Mouse (Mus musculus) right cerebral cortex, postnatal 36 days (tissue): ENCODE data around the gene Rrp1.
"Not testable (repeated sequence)": the region's sequence is repeated elsewhere in the genome, so short reads cannot be mapped to it uniquely, and the experiment has no call there.

ENCODE experiments used
- DNase-seq, 2 experiments: peaks; one replicate each; pipeline ENCODE4 v3.0.0; 2022; ENCODE audit warnings: low spot score in 2 of 2, mixed read lengths in 1 of 2

The Rrp1 gene

DNA sequence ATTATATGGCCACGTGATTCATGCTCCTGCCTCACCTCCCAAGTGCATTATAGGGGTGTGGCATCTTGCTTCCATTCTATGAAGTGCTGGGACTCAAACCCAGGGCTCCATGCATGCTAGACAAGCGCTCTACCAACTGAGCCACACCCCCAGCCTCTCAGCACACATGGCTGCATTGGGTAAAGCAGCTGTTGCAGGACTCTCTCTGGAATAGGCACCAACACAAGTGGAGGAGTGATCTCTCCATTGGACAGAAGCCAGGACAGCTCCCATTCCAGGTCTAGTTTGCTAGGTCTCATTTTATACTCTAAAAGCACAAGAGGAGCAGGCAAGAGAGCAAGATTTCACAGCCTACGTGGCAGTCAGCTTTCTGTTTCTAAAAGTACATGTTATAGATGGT lies 29.3 kb downstream of the Rrp1 start:
- no peak for DNase-seq

DNA sequence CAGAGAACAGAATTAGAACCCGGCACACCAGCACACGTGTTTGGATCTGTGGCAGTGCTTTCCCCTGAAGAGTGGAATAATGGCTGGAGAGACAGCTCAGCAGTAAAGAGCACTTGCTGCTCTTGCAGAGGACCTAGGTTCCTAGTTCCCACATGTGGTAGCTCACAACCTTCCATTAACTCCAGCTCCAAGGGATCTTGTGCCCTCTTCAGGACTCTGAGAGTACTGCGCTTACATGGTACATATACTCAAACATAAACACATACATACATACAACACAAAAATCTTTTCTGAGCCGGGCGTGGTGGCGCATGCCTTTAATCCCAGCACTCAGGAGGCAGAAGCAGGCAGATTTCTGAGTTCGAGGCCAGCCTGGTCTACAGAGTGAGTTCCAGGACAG lies 34.3 kb downstream of the Rrp1 start:
- no peak for DNase-seq

GRCm38 (mm10) chr10:78372681-78373668 lies 39.9 kb downstream of the Rrp1 start:
- DNase-seq: peak in 1 of 2 experiments; percentile 63

DNA sequence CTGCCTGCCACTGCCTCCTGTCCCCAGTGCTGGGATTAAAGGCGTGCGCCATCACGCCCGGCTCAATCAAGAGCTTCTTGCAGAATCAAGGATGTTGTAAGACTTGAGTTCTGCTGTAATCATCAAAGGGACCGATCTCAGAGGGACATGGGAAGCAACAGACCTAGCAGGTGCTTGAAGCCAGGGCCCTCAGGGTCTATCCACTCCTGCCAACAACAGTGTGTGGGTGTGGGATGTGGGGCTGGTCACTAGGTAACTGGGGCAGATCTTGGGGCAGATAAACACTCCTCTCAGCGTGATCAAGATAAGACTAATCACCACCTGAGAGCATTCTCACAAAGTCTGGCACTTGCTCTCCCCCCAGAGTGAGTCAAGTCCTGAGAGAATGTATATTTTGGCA lies 41.1 kb downstream of the Rrp1 start:
- no peak for DNase-seq

DNA sequence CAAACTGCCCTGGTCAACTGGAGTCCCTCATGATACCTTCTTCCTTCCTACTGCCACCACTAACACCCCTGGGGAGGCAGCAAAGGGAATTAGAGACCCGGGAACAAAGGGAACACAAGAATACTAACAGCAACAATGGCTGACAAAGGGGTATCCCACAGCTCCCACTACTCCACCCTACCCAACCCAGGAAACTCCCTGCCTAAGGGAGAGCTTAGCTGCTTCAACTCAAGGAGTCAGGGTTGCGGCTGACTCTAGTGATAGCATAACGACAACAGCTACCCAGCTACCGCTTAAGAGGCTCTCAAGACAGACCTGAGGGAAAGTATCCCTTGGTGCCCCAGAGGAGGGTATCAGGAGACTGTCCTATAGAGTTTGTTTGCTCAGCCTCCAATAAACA lies 45.3 kb downstream of the Rrp1 start:
- no peak for DNase-seq

GRCm38 (mm10) chr10:78366851-78367312 lies 46.0 kb downstream of the Rrp1 start:
- no peak for DNase-seq

GRCm38 (mm10) chr10:78366195-78366834 lies 46.5 kb downstream of the Rrp1 start:
- DNase-seq: no peak

DNA sequence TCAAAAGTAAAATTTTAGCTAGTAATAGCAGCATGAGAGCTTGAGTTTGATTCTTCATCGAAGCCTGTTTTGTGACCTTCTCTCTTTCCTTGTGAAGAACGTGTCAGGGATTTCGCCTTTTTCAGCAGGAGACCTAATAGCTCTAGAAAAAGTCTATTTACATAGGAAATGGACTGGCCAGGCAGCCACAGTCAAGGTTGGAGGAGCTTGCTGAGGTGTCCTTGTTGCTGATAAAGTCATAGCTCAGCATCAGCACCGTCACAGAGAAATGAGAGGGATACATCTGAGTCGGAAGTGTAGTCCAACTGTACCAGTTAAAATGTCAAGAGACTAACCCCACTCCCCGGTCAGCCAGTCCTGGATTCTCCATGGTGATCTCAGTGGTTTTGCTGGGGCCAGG lies 47.3 kb downstream of the Rrp1 start:
- no peak for DNase-seq

DNA sequence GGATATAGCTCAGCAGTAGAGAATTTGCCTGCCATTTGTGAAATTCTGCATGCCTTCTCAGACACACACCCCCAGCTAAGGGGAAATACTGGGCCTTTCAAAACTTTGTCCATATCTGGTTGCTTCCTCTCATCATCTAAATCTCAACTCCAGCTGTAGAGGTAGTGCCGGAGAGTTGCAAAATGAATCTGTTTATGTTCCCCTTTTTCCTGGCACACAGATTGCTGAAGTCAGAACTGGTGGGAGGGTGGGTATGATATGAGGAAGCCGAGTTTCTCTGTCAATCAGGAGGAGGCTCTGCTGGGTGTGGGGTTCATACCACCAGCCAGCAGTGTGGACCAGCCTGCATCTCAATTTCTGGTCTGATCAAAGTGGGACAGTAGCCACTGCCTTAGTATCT lies 48.7 kb downstream of the Rrp1 start:
- DNase-seq: no peak

GRCm38 (mm10) chr10:78363366-78363765 lies 49.5 kb downstream of the Rrp1 start:
- DNase-seq: no peak

DNA sequence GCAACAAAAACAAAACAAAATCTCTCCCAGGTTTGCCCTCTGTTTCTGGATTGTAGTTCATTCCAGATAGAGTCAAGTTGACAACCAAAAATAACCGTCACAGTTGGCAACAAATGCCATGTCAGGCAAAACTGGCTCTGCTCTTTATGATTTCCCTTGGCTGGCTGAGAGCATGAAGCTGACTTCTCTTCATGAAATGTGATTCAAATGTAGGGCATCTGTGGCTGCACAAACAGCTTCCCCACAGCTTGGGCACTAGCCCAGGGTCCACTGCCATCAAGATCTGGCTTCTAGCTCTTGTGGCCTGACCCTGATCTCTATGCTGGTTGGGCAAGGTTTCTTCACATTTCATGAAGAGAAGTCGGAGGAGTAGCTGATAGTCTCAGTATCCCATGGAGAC lies 50.9 kb downstream of the Rrp1 start:
- DNase-seq: no peak

GRCm38 (mm10) chr10:78360290-78360711 lies 52.5 kb downstream of the Rrp1 start:
- no peak for DNase-seq

DNA sequence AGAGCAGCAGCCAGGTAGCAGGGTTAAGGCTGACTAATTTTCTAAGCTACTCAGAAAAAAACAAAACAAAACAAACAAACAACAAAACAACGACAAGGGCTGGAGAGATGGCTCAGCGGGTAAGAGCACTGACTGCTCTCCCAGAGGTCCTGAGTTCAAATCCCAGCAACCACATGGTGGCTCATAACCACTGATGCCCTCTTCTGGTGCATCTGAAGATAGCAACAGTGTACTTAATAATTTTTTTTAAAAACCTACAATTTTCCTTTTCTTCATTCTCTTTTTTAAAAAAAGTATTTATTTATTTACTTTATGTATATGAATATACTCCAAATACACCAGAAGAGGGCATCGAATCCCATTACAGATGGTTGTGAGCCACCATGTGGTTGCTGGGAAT lies 53.8 kb downstream of the Rrp1 start:
- DNase-seq: not testable (repeated sequence)

DNA sequence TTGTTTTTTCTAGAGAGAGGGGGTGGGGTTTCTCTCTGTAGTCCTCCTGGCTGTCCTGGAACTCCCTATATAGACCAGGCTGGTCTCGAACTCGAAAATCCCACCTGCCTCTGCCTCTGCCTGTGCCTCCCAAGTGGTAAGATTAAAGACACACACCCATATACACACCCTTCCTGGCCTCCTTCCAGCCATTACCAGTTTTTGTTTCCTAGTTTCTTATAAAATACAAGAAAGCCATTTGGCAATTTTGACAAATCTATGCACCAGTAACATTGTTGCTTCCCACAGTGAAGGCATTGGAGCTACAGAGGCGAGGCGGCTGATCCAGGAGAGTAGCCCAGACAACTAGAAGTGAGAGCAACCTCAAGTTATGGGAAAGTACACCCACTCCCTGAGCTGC lies 54.6 kb downstream of the Rrp1 start:
- DNase-seq: no peak

- DNase-seq: no peak
Observed at GRCm38 (mm10) chr10:78357742-78358141, 55.1 kb downstream of the Rrp1 start.

DNA sequence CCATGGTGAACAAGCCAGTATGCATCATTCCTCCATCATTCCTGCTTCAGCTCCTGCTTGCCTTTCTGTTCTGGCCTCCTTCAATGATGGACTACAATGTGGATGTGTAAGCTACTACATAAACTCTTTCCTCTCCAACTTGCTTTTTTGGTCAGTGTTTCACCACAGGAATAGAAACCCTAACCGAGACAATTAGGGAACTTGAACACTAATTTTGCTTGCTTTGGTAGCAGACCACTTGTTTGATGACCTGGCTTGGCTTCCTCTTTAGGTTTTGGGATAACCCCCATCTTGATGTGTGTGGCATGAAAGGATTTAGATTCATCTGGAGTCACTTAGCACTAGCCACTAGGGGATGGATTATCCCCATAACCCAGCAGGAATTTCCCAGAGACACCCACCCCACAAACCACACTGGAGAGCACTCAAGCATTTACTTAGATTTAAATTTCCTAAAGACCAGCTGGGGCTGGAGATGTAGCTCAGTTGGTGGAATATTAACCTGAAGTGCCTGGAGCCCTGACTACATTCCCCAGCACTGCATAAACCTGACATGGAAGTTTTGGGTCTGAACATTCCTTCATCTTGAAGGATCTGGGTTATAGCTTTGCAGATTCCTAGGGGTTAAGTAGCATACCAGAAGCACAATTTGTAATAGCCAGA lies 56.8 kb downstream of the Rrp1 start:
- no peak for DNase-seq

GRCm38 (mm10) chr10:78353196-78353595 lies 59.6 kb downstream of the Rrp1 start:
- DNase-seq: no peak

GRCm38 (mm10) chr10:78352666-78353030 lies 60.2 kb downstream of the Rrp1 start:
- DNase-seq: no peak

GRCm38 (mm10) chr10:78351887-78352665 lies 60.8 kb downstream of the Rrp1 start, which contains the start of gene Agpat3:
Gene Agpat3 (minus strand): TSS chr10:78352489.
- peak; percentile 28 to 30 for DNase-seq

- no peak for DNase-seq
Observed at GRCm38 (mm10) chr10:78351564-78351886, 61.3 kb downstream of the Rrp1 start.

DNA sequence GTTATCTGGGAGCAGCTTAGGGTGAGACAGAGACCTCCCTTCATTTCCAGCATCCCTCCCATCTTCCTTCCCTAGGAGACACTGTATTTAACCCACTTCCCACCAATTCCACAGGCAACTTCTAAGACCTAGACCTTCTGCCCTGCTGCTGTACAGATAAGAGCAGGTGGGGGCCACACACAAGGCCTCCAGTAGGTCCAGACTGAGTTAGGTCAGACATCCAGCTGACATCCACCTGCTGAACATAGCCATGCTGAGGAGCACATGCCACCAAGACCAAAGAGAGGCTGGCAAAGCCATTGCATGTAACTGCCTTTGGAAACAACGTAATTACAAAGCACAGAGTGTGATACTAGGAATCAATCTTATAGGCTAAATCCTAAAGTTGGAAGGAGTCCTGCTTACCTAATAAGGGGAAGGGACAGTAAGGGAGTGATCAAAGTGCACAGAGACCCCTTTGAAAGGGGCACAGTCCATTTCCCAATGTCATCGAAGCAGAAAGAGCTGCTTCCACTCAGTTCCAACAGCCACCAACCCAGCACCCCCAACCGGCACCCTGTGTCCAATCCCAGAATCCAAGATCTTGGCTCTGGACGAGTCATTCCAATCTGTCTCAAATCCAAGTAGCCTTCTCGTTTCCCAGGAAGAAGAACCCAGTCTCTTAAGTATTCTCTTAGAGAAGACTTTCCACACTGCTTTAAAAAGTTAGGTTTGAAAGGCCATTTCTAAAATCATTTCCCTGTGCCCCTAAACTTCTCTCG lies 61.9 kb downstream of the Rrp1 start:
- DNase-seq: no peak
